Mouse (Mus musculus) left cerebral cortex, adult 8-10 months (tissue): ENCODE results near the gene Fkbp5. TPM values are rescaled to one million over a fixed set of nuclear protein-coding genes. Genes with fewer than 3 reads are reported as not detected.
"Not testable (repeated sequence)": the region's sequence is repeated elsewhere in the genome, so short reads cannot be mapped to it uniquely, and the experiment has no call there.

ENCODE experiments used
- DNase-seq, 2 experiments: peaks; one replicate each; pipeline ENCODE4 v3.0.0; 2022; ENCODE audit warnings: low spot score in 2 of 2
- total RNA-seq, 4 experiments: library from RNA; stranded (reverse); gene quantifications; 2 replicates each; pipeline ENCODE4 v1.2.4; 2022

The Fkbp5 gene
- total RNA-seq, 4 experiments from 2014 or later, result 34.6 to 56.0 (median 46.5) TPM

DNA sequence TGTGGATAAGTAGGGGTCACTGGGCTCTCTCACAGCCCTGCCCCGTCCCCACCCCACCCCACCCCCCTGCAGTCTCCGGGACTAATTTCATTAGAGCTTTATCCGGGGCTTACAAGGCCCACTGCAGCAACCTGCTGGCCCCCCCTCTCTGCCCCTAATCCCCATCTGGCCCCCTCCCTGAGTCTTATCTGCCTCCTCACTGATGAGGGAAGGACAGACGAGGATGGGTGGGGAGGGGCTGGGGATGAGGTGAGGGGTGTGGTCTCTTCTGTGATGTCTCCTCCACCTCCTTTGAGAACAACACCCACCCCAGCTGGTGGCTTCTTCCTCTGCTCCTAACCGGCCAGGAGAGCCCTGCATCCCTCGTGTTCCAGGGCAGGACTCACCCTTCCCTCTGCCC, 137.1 kb downstream of the Fkbp5 start:
- no peak for DNase-seq

- no peak for DNase-seq
These were observed 141.7 kb downstream of the Fkbp5 start for GRCm38 (mm10) chr17:28375592-28376061.

DNA sequence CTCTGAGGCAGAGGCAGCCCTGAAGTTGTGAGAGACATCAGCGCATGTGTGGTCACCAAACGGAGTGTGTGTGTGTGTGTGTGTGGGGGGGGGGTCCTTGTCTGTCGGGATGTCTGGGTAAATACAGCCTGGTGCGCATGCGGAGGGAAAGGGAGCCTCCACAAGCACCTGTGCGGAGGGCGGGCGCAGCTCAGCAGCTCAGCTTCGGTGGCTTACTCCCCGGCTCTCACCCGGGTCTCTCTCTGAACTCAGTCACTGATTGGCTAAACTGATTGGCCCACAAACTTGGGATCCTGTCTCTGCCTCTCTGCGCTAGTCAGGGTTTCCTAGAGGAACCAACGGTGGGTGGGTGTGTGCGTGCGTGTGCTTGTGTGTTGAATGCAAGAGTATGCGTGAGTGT, 142.8 kb downstream of the Fkbp5 start:
- no peak for DNase-seq

GRCm38 (mm10) chr17:28373821-28374220, 143.5 kb downstream of the Fkbp5 start:
- DNase-seq, result no peak

DNA sequence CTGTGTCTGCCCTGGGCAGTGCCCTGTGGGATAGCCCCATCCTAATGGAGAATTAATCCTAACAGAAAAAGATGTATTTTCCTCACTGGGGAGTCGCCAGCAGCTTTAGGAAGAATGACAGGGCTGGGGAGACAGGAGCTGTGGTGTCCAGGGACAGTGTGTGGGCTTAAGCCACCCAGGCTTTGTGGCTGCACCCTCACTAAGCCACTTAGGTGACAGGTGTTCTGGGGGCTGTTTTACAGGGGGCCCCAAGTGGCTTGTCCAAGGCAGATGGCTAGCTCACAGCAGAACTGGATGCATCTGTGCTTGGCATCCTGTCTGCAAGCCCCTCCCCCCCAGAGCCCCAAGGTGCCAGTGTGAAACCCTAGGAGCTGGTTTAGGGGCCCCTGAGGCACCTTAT, 145.4 kb downstream of the Fkbp5 start:
- no peak for DNase-seq

- DNase-seq, result no peak
These were observed 146.0 kb downstream of the Fkbp5 start for GRCm38 (mm10) chr17:28371286-28371685.

- no peak for DNase-seq
These were observed 148.3 kb downstream of the Fkbp5 start for GRCm38 (mm10) chr17:28369056-28369455.

- DNase-seq, result peak in 1 of 2 experiments; percentile 44
These were observed 148.9 kb downstream of the Fkbp5 start for GRCm38 (mm10) chr17:28368449-28368848.

DNA sequence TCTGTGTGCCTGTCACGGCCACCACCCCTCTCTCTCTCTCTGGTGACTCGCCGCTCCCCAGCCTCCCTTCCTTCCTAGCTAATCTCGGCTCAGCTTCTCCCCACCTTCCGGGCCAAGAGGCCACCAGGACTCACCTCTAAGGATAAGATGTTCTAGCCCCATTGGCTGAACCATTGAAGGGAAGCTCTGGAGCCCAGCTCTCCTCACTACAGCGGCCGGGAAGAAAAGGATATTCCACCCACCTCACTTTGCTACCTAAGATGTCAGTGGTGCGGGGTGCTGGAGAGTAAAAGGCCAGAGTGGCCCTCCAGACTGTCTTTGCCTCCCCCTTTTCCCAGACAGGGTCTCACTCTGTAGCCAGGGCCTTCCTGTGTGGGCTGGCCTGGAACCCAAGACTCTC, 152.2 kb downstream of the Fkbp5 start, which contains the start of gene Tulp1:
Tulp1 (minus strand) TSS at position 101 of the 400 bp plus-strand sequence.
- no peak for DNase-seq

DNA sequence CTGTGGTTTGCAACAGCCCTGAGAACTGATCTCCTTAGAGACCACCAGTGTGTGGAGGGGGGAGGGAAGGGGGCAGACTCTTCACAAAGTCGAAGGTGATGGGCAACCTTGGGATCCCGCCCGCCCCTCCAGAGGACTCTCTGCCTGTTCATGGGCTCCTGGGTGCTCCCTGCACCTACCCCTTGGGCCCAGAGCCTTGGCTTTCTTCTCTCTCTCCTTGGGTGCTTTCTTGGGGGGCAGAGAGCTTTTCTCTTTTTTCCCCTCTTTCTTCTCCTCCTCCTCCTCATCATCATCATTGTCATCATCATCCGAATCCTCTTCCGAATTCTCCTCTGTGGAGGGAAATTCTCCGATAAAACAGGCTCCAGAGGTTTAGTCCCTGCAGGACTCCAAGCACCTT, 153.8 kb downstream of the Fkbp5 start:
- no peak for DNase-seq

GRCm38 (mm10) chr17:28362653-28363292, 154.6 kb downstream of the Fkbp5 start:
- no peak for DNase-seq

DNA sequence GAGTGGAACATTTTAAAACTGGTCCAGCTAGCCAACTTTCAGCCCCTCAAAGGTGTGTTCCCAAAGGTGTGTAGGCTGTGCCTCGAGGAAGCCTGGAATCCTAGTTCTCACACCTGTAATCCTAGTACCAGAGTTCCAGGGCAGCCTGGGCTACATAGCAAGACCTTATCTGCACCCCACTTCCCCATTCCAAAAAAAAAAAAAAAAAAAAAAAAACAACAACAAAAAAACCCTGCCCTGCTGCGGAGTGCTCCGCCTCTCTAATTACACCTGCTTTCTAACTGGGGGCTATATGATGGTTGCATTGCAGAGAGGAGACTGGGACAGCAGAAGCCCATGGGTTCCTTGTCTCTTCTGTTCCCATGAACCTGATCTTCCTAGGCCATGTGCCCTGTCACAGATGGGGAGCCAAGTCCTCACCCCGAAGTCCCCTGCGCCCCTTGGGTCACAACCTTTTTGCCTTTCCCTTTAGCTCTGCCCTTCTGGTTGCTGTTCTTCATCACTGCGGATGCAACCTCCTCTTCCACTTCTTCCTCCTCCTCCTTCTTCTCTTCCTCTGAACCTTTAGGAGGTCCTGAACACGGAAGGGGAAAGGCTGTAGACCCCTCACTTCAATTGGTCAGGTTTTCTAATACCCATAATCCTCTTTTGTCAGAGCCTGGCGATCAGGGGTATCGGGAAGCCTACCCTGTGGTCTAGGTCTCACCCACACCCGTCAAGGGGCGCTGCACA, 155.2 kb downstream of the Fkbp5 start:
- DNase-seq, result no peak

- DNase-seq, result no peak
These were observed 156.6 kb downstream of the Fkbp5 start for GRCm38 (mm10) chr17:28360531-28361277.

DNA sequence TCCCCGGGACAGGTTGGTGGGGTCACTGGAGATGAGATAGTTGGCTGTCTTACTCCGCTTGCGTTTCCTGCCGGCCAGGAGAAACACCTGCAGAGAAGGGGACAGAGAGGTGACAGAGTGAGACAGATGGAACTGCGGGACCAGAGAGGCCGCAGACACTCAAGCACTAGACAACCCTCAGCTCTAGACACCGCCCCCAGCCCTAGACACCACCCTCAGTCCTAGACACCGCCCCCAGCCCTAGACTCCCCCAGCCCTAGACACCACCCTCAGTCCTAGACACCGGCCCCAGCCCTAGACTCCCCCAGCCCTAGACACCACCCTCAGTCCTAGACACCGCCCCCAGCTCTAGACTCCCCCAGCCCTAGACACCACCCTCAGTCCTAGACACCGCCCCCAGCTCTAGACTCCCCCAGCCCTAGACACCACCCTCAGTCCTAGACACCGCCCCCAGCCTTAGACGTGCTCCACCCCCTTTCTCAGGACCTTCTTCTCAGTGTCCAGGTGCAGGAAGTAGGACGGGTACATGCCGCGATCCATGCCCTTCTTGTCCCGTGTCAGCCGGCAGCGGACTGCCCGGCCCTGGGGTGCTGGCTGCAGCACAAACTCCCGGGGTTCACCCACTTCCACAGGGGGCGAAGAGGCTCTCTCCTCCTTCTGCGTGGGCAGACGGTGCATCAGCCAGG, 158.6 kb downstream of the Fkbp5 start:
- not testable (repeated sequence) for DNase-seq

DNA sequence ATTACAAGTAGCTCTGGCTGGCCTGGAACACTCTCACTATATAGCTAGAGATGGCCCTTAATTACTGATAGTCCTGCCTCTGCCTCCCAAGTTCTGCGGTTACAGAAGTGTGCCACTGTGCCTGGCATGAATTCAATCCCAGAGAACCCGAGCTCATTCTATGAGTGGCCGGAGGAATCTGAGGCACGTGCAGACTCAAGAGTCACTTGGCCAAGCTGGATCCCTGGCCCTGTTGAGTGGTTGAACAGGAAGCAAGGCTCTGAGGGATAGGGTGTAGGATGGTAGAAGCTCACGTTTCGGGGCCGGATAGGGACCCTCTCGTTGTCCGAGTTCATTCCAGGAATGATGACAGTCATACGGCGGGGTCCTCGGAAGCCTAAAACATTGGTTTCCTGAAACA, 161.5 kb downstream of the Fkbp5 start:
- DNase-seq, result no peak

DNA sequence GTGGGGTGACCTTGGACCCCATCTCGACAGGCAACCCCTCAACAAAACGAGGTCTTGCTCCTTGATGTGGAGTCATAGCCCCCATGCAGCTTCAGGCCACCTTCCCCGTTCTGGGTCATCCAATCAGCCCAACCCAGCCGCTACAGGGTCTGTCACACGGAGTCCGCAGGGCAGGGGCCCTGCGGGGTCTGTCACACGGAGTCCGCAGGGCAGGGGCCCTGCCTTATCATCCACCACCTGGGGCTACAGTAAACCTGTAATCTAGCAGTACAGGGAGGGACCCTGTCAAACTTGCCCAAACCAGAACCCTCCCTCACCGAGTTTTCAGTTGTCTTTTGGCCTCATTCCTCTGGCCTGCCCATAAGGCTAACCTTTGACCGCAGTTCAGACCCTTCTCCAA, 165.3 kb downstream of the Fkbp5 start:
- no peak for DNase-seq

- no peak for DNase-seq
These were observed 165.9 kb downstream of the Fkbp5 start for GRCm38 (mm10) chr17:28351353-28351890.

- no peak for DNase-seq
These were observed 166.6 kb downstream of the Fkbp5 start, which contains the start of gene Tead3 for GRCm38 (mm10) chr17:28350466-28351352. Gene Tead3, minus strand, starts transcription at chr17:28350817.

DNA sequence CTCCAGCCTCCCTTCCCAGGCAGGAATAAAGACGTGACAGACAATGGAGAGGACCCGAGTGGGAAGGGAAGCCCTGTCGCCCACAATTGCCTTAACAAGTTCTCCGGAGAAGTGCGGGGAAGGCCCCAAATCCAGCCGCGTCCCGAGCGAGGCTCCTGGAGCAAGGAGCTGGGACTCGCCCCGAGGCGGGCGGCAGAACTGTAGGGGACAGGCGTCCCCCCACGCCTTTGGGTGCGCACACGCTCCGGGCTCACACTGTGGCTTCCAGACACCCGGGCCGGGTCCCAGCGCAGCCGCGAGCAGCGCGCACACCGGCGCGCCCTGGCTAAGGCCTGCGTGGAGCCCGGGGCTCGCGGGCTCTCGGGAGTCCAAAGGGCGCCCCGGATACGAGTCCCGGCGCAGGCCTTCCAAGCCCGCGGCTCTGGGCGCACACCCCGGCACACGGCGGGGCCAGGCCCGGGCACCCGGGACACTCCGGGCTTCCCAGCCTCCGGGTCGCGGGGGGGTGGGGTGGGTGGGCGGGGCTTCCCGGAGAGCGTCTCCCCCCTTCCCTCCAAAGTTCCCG, 167.3 kb downstream of the Fkbp5 start:
- DNase-seq, result no peak
